Mouse (Mus musculus): ENCODE results near the gene Pnpla1. TPM values are rescaled to one million over a fixed set of nuclear protein-coding genes. Genes with fewer than 3 reads are reported as not detected.
"Not testable (repeated sequence)": the region's sequence is repeated elsewhere in the genome, so short reads cannot be mapped to it uniquely, and the experiment has no call there.

Gene Pnpla1
- total RNA-seq, 1 experiment from 2014 or later: 0.25 TPM

- ATAC-seq (replicated peaks in 1 of 2; ENCODE audit: insufficient read depth in 1 of 2, low FRiP score in 2 of 2, low TSS enrichment in 1 of 2, low read depth in 1 of 2, poor library complexity in 2 of 2, severe bottlenecking in 2 of 2): no peak
These were observed 26.2 kb upstream of the Pnpla1 start for GRCm38 (mm10) chr17:28832040-28832439.

- ATAC-seq (replicated peaks in 1 of 2; ENCODE audit: insufficient read depth in 1 of 2, low FRiP score in 2 of 2, low TSS enrichment in 1 of 2, low read depth in 1 of 2, poor library complexity in 2 of 2, severe bottlenecking in 2 of 2): no peak; a peak in 1 of 4 replicates
These were observed 25.3 kb upstream of the Pnpla1 start for GRCm38 (mm10) chr17:28832875-28833274.

GRCm38 (mm10) chr17:28834676-28835075 lies 23.5 kb upstream of the Pnpla1 start:
- no peak for ATAC-seq (replicated peaks in 1 of 2; ENCODE audit: insufficient read depth in 1 of 2, low FRiP score in 2 of 2, low TSS enrichment in 1 of 2, low read depth in 1 of 2, poor library complexity in 2 of 2, severe bottlenecking in 2 of 2)

- ATAC-seq (replicated peaks in 1 of 2; ENCODE audit: insufficient read depth in 1 of 2, low FRiP score in 2 of 2, low TSS enrichment in 1 of 2, low read depth in 1 of 2, poor library complexity in 2 of 2, severe bottlenecking in 2 of 2): no peak
These were observed 20.4 kb upstream of the Pnpla1 start for GRCm38 (mm10) chr17:28837840-28838239.

- ATAC-seq (replicated peaks in 1 of 2; ENCODE audit: insufficient read depth in 1 of 2, low FRiP score in 2 of 2, low TSS enrichment in 1 of 2, low read depth in 1 of 2, poor library complexity in 2 of 2, severe bottlenecking in 2 of 2): not testable (repeated sequence)
These were observed 16.3 kb upstream of the Pnpla1 start for GRCm38 (mm10) chr17:28841947-28842346.

- no peak for ATAC-seq (replicated peaks in 1 of 2; ENCODE audit: insufficient read depth in 1 of 2, low FRiP score in 2 of 2, low TSS enrichment in 1 of 2, low read depth in 1 of 2, poor library complexity in 2 of 2, severe bottlenecking in 2 of 2)
These were observed 14.5 kb upstream of the Pnpla1 start for GRCm38 (mm10) chr17:28843665-28844064.

GRCm38 (mm10) chr17:28846974-28847617 lies 11.1 kb upstream of the Pnpla1 start:
- ATAC-seq (replicated peaks in 1 of 2; ENCODE audit: insufficient read depth in 1 of 2, low FRiP score in 2 of 2, low TSS enrichment in 1 of 2, low read depth in 1 of 2, poor library complexity in 2 of 2, severe bottlenecking in 2 of 2): no peak; a peak in 1 of 4 replicates

- ATAC-seq (replicated peaks in 1 of 2; ENCODE audit: insufficient read depth in 1 of 2, low FRiP score in 2 of 2, low TSS enrichment in 1 of 2, low read depth in 1 of 2, poor library complexity in 2 of 2, severe bottlenecking in 2 of 2): no peak
These were observed 7.7 kb upstream of the Pnpla1 start for GRCm38 (mm10) chr17:28850511-28850910.

- no peak for ATAC-seq (replicated peaks in 1 of 2; ENCODE audit: insufficient read depth in 1 of 2, low FRiP score in 2 of 2, low TSS enrichment in 1 of 2, low read depth in 1 of 2, poor library complexity in 2 of 2, severe bottlenecking in 2 of 2)
These were observed 3.8 kb upstream of the Pnpla1 start for GRCm38 (mm10) chr17:28854377-28854776.

GRCm38 (mm10) chr17:28855166-28855885 lies 2.9 kb upstream of the Pnpla1 start:
- ATAC-seq (replicated peaks in 1 of 2; ENCODE audit: insufficient read depth in 1 of 2, low FRiP score in 2 of 2, low TSS enrichment in 1 of 2, low read depth in 1 of 2, poor library complexity in 2 of 2, severe bottlenecking in 2 of 2): 0 out of 4 replicates have a peak, but pooled peaks of 1 of the 2 experiments have one; percentile 11

- ATAC-seq (replicated peaks in 1 of 2; ENCODE audit: insufficient read depth in 1 of 2, low FRiP score in 2 of 2, low TSS enrichment in 1 of 2, low read depth in 1 of 2, poor library complexity in 2 of 2, severe bottlenecking in 2 of 2): peak; percentile 66 to 72; a peak in 3 of 4 replicates
These were observed 2.2 kb upstream of the Pnpla1 start for GRCm38 (mm10) chr17:28856030-28856429.

- ATAC-seq (replicated peaks in 1 of 2; ENCODE audit: insufficient read depth in 1 of 2, low FRiP score in 2 of 2, low TSS enrichment in 1 of 2, low read depth in 1 of 2, poor library complexity in 2 of 2, severe bottlenecking in 2 of 2): no peak
These were observed 5.7 kb downstream of the Pnpla1 start for GRCm38 (mm10) chr17:28863926-28864325.

GRCm38 (mm10) chr17:28864464-28864863 lies 6.3 kb downstream of the Pnpla1 start:
- ATAC-seq (replicated peaks in 1 of 2; ENCODE audit: insufficient read depth in 1 of 2, low FRiP score in 2 of 2, low TSS enrichment in 1 of 2, low read depth in 1 of 2, poor library complexity in 2 of 2, severe bottlenecking in 2 of 2): no peak

GRCm38 (mm10) chr17:28866921-28867320 lies 8.7 kb downstream of the Pnpla1 start:
- ATAC-seq (replicated peaks in 1 of 2; ENCODE audit: insufficient read depth in 1 of 2, low FRiP score in 2 of 2, low TSS enrichment in 1 of 2, low read depth in 1 of 2, poor library complexity in 2 of 2, severe bottlenecking in 2 of 2): no peak

- ATAC-seq (replicated peaks in 1 of 2; ENCODE audit: insufficient read depth in 1 of 2, low FRiP score in 2 of 2, low TSS enrichment in 1 of 2, low read depth in 1 of 2, poor library complexity in 2 of 2, severe bottlenecking in 2 of 2): no peak
These were observed 9.2 kb downstream of the Pnpla1 start for GRCm38 (mm10) chr17:28867381-28867780.

GRCm38 (mm10) chr17:28869412-28870110 lies 11.3 kb downstream of the Pnpla1 start:
- no peak for ATAC-seq (replicated peaks in 1 of 2; ENCODE audit: insufficient read depth in 1 of 2, low FRiP score in 2 of 2, low TSS enrichment in 1 of 2, low read depth in 1 of 2, poor library complexity in 2 of 2, severe bottlenecking in 2 of 2)

GRCm38 (mm10) chr17:28870435-28870834 lies 12.2 kb downstream of the Pnpla1 start:
- no peak for ATAC-seq (replicated peaks in 1 of 2; ENCODE audit: insufficient read depth in 1 of 2, low FRiP score in 2 of 2, low TSS enrichment in 1 of 2, low read depth in 1 of 2, poor library complexity in 2 of 2, severe bottlenecking in 2 of 2)

GRCm38 (mm10) chr17:28871831-28872230 lies 13.6 kb downstream of the Pnpla1 start:
- no peak for ATAC-seq (replicated peaks in 1 of 2; ENCODE audit: insufficient read depth in 1 of 2, low FRiP score in 2 of 2, low TSS enrichment in 1 of 2, low read depth in 1 of 2, poor library complexity in 2 of 2, severe bottlenecking in 2 of 2)

All from hematopoietic stem cell, adult 5-6 weeks (primary cell).